Comparison of ENCODE assay signal across 9 mouse cellular contexts in the genomic region with DNA sequence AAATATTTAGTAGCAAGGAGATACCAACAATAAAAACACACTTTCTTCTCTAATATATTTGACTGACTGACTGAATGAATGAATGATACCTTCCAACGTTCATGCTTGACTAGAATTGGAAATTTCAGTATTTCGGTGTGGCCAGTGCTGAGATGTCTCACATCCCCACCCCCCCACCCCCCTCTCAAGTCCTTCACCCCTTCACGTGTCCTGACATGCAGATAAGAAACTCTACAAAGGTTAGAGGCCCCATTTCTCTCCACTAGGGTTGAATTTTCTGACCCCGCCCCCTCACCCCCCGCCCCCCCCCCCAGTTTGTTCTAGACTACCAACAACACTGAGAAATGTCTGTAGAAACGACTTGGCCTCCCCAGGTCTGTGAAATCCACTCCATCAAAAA. TPM values are rescaled to one million over a fixed set of nuclear protein-coding genes. Genes with fewer than 3 reads are reported as not detected.
DNase-seq lines count a peak whose midpoint lies in the region; ATAC-seq and TF ChIP-seq lines count a peak whose summit lies in the region.
"Had no signal": no experiment of that assay in that cellular context is flagged by ENCODE, and none has a peak within 500 bp of the region (broad histone marks: within the 10 kb centered on the region; RNA-seq: fewer than 3 reads in every experiment).

No protein-coding gene starts in this region.

- no peak for DNase-seq in heart, adult 9 months (ENCODE audit: low spot score in 2 of 2)
- no peak for DNase-seq in neural tube, embryonic 10.5 days (ENCODE audit: extremely low spot score, low spot score)
- no peak for DNase-seq in liver, embryonic 14.5 days (ENCODE audit: low read depth in 3 of 3, low spot score in 3 of 3)
- DNase-seq in adrenal gland, postnatal 14 days: no peak
- DNase-seq in right cerebral cortex, postnatal 25 days: no peak
- DNase-seq in testis, postnatal 10 days (ENCODE audit: low spot score): no peak
- DNase-seq: kidney, postnatal 14 days had no signal

- WGBS in heart, embryonic 12.5 days: 23% methylated on average over 6 of the region's 6 CpGs
- 27% methylated on average over 6 of the region's 6 CpGs for WGBS in neural tube, embryonic 12.5 days
- WGBS in liver, embryonic 14.5 days (ENCODE audit: insufficient replicate concordance): 14% methylated on average over 6 of the region's 6 CpGs

- H3K36me3 ChIP-seq in heart, embryonic 12.5 days: no peaks in the 10 kb centered on the region
- H3K36me3 ChIP-seq in neural tube, embryonic 12.5 days: no peaks in the 10 kb centered on the region
- H3K36me3 ChIP-seq in liver, embryonic 14.5 days (replicated peaks; ENCODE audit: control insufficient read depth, insufficient read depth, low read depth): no peaks in the 10 kb centered on the region

- ATAC-seq in heart, embryonic 12.5 days (ENCODE audit: insufficient number of reproducible peaks, low FRiP score): no peak
- ATAC-seq in neural tube, embryonic 12.5 days (ENCODE audit: low FRiP score, low read depth): no peak
- no peak for ATAC-seq in liver, embryonic 14.5 days (ENCODE audit: insufficient read depth)

- peaks cover 24% of the 10 kb centered on the region for H3K4me1 ChIP-seq in heart, embryonic 12.5 days (replicated peaks)
- no peaks in the 10 kb centered on the region for H3K4me1 ChIP-seq in neural tube, embryonic 12.5 days
- H3K4me1 ChIP-seq in liver, embryonic 14.5 days (replicated peaks; ENCODE audit: control insufficient read depth in 2 of 2, insufficient read depth in 2 of 2, low read length in 1 of 2): peaks cover 2 to 24% of the 10 kb centered on the region in 2 experiments; a peak in 3 of 4 replicates

- TF ChIP-seq CTCF in liver, embryonic 14.5 days (IDR thresholded peaks at IDR 0.05; ENCODE audit: low read depth): no peak

- TF ChIP-seq EP300 in liver, embryonic 14.5 days (IDR thresholded peaks at IDR 0.05; ENCODE audit: low read depth): no peak

- no peak overlapping the region for H3K9ac ChIP-seq in heart, embryonic 12.5 days
- no peak overlapping the region for H3K9ac ChIP-seq in neural tube, embryonic 12.5 days
- H3K9ac ChIP-seq in liver, embryonic 14.5 days (replicated peaks): no peak overlapping the region

- no peaks in the 10 kb centered on the region for H3K27me3 ChIP-seq in heart, embryonic 12.5 days (replicated peaks)
- no peaks in the 10 kb centered on the region for H3K27me3 ChIP-seq in neural tube, embryonic 12.5 days (replicated peaks)
- no peaks in the 10 kb centered on the region for H3K27me3 ChIP-seq in liver, embryonic 14.5 days (ENCODE audit: control insufficient read depth, insufficient read depth, low read length)

- no peak overlapping the region for H3K27ac ChIP-seq in heart, embryonic 12.5 days (ENCODE audit: poor library complexity, severe bottlenecking)
- no peak overlapping the region for H3K27ac ChIP-seq in neural tube, embryonic 12.5 days
- H3K27ac ChIP-seq in liver, embryonic 14.5 days: no peak overlapping the region

- peak overlapping the region; percentile 68; the same call in 1 of the 2 replicates for H3K4me2 ChIP-seq in heart, embryonic 12.5 days
- H3K4me2 ChIP-seq in neural tube, embryonic 12.5 days (replicated peaks): peak overlapping the region; percentile 70; the same call in 1 of the 2 replicates
- peak overlapping the region; percentile 70 for H3K4me2 ChIP-seq in liver, embryonic 14.5 days (ENCODE audit: low read depth)

- no peaks in the 10 kb centered on the region for H3K9me3 ChIP-seq in heart, embryonic 12.5 days (replicated peaks)
- no peaks in the 10 kb centered on the region for H3K9me3 ChIP-seq in neural tube, embryonic 12.5 days
- H3K9me3 ChIP-seq in liver, embryonic 14.5 days (ENCODE audit: control insufficient read depth, low read length): no peaks in the 10 kb centered on the region

- no peak overlapping the region for H3K4me3 ChIP-seq in heart, embryonic 12.5 days
- H3K4me3 ChIP-seq in neural tube, embryonic 12.5 days: no peak overlapping the region
- H3K4me3 ChIP-seq in liver, embryonic 14.5 days (ENCODE audit: insufficient read depth in 1 of 2, low read depth in 2 of 2, low read length in 2 of 2): no peak overlapping the region

RNA-seq across cellular contexts. Expression of gene Nufip1, which starts 43.1 kb away (rescaled TPM):
- polyA plus RNA-seq in heart, embryonic 12.5 days (2016; fragmentation: Nextera tagmentation; extraction: Ambion mirVana): 10.8 and 11.3 TPM in 2 replicates
- 16.0 and 17.4 TPM in 2 replicates for polyA plus RNA-seq in neural tube, embryonic 12.5 days (2016; fragmentation: Nextera tagmentation; extraction: Ambion mirVana)
- 1.9 and 3.1 TPM in 2 replicates for polyA plus RNA-seq in liver, embryonic 14.5 days (2012; rRNA removed)
- 4.6 and 5.3 TPM in 2 replicates for polyA plus RNA-seq in liver, embryonic 14.5 days (2014; fragmentation: Nextera tagmentation; extraction: Ambion mirVana)
- 7.7 and 8.0 TPM in 2 replicates for total RNA-seq in adrenal gland, postnatal 14 days (2021)

RNA-seq across cellular contexts. Expression of gene Gpalpp1, which starts 43.3 kb away (rescaled TPM):
- polyA plus RNA-seq in heart, embryonic 12.5 days (2016; fragmentation: Nextera tagmentation; extraction: Ambion mirVana): 13.4 and 14.0 TPM in 2 replicates
- polyA plus RNA-seq in neural tube, embryonic 12.5 days (2016; fragmentation: Nextera tagmentation; extraction: Ambion mirVana): 16.2 and 18.3 TPM in 2 replicates
- 2.7 and 3.9 TPM in 2 replicates for polyA plus RNA-seq in liver, embryonic 14.5 days (2012; rRNA removed)
- 5.2 and 6.3 TPM in 2 replicates for polyA plus RNA-seq in liver, embryonic 14.5 days (2014; fragmentation: Nextera tagmentation; extraction: Ambion mirVana)
- total RNA-seq in adrenal gland, postnatal 14 days (2021): 17.7 and 19.4 TPM in 2 replicates
